Mouse (Mus musculus): ENCODE results near the gene Adgrf3.
A peak's percentile ranks its signal among the peaks of the same experiment; 100 is the strongest.

Gene Adgrf3

DNA sequence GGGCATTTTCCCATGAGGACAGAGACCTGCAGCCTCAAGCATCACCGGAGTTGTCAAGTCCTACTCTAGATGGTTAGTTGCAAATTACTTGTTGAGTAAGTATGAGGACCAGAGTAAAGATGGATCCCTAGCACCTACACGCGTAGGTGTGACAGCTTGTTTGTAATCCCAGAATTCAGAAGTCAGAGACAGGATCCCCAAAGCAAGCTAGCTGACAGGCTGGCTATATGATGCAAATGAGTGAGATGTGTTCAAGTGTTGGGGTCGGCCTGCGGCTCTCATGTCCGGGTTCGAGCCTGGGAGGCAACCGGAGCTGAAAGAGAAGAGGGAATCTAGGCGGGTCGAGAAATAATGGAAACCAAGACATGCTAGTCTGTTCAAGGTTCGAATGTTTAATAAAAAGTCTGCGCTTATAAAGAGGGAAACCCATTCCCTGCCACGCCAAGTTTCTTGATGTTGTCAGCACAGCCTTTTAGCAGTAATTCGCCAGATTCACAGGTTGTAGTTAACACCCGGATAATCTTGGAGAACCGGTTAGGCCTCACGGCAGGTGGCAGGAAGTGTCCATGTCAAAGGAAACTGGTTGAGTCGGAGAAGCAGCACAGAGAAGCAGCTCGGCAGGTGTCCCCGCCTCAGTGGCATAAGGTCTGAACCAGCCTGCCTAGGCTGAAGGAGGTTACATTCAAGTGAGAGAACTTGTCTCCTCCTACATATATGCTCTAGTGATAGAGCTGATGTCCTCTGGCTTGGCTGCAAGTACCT lies 32.4 kb downstream of the Adgrf3 start:
- DNase-seq (ENCODE audit: low read depth, low spot score): no peak
- H3K27me3 ChIP-seq (ENCODE audit: control insufficient read depth, insufficient read depth, low read length, poor library complexity, severe bottlenecking): no peaks in the 10 kb centered on the region

DNA sequence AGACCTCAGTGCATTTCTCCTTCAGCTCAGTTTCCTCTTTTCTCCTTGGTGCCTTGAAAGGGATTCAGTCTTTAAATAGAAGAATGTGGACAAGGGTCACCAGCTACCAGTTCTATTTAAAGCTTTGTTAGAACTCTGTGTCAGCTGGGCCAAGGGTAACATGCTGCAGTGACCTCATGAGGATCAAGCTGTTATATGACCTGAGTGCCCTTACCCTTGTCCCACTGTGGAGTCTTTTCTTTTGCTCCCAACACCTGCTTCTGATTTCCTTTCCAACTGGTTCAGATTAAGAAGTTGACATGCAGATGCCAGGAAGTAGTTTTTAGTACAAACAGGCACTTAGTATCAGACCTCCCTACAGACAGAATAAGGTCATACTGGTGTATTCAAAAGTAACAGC lies 33.4 kb downstream of the Adgrf3 start:
- Histone ChIP-seq H3K27me3 (ENCODE audit: control insufficient read depth, insufficient read depth, low read length, poor library complexity, severe bottlenecking) (no peaks in the 10 kb centered on the region), H3K36me3 (ENCODE audit: control insufficient read depth, insufficient read depth, low read length, poor library complexity, severe bottlenecking) (peaks cover 20% of the 10 kb centered on the region)
- DNase-seq (ENCODE audit: low read depth, low spot score): no peak

More for the DNA sequence above, 32.4 kb downstream of the Adgrf3 start:
- H3K36me3 ChIP-seq (ENCODE audit: control insufficient read depth, insufficient read depth, low read length, poor library complexity, severe bottlenecking): peaks cover 17% of the 10 kb centered on the region

DNA sequence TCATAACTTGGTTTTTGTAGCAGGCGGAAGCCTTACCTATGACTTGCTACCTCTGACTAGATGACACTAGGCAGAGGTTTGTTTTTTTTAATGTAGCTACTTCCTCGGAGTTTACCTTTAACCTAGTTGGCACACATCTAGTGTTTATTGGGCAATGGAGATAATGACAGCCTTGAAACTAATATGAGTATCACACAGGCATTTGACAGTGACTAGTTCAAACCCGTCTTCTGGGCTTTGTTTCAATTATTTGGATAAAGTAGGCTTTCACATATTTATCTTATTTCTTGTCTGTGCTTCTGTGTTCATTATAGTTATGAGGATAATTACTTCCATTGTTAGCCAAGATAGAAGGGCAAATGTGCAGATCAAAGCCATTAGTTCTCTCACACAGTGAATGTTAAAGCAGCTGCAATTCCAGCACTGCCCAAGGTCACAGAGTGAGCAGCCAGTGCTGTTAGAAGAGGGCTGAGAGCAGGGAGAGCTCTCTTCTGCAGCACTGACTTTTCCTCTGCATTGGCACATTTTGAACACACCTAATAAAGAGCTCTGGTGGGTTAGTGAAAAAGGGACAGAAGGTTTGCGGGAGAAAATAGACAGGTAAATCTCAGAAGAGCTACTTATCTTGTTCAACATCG lies 35.1 kb downstream of the Adgrf3 start:
- H3K27me3 ChIP-seq (ENCODE audit: control insufficient read depth, insufficient read depth, low read length, poor library complexity, severe bottlenecking): no peaks in the 10 kb centered on the region
- DNase-seq (ENCODE audit: low read depth, low spot score): no peak
- H3K36me3 ChIP-seq (ENCODE audit: control insufficient read depth, insufficient read depth, low read length, poor library complexity, severe bottlenecking): peaks cover 20% of the 10 kb centered on the region

DNA sequence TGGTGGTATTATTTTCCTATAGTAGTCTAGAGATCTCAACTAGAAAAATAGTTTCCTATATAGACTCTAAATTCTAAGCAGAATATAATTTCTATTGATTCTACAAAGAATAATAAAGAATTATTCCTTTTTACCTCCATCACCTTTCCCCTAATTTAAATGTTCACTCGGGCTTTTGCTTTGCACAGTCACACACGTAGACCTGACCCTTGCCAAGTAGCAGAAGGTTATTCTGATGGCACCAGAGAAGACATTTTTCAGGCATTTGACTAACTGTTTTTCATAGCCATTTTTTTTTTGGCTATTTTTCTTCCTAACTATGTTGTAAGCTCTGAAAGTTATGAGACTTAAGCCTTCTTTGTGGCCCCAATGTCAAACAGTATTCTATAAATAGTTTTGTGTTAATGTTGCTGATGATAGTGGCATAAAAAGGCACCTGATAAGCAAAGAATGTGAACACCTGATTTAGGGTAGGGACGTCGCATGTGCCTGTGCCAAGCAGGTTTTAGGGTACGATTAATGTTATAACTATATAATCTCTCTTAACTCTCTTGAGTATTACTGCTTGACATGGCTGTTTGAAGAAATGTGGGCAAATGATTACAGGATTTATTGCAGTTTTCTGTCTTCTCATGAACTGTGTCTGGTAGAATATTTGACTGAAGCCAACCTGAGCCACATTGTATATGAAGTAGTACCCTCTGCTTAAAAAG lies 40.1 kb downstream of the Adgrf3 start:
- Histone ChIP-seq H3K36me3 (ENCODE audit: control insufficient read depth, insufficient read depth, low read length, poor library complexity, severe bottlenecking) (peaks cover 8% of the 10 kb centered on the region; the same call in 1 of the 2 replicates), H3K27me3 (ENCODE audit: control insufficient read depth, insufficient read depth, low read length, poor library complexity, severe bottlenecking) (no peaks in the 10 kb centered on the region)
- DNase-seq (ENCODE audit: low read depth, low spot score): no peak

DNA sequence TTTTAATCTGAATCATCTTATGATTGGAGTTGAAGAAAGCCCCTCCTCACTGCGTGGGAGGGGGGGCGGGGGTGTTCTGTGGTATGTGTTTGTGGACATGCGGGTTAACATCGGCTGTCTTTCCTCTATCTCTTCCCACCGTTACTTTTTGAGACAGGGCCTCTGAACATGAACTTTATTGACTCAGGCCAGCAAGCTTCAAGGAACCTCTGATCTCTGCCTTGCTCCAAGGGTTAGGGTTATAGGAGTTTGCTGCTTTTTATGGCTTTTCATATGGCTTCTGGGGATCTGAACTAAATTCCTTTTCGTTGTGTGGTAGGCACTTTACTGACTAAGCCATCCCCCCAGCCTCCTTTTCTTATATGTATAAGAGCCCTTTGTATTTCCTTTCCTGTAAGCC lies 43.2 kb downstream of the Adgrf3 start:
- Histone ChIP-seq H3K27me3 (ENCODE audit: control insufficient read depth, insufficient read depth, low read length, poor library complexity, severe bottlenecking) (no peaks in the 10 kb centered on the region), H3K36me3 (ENCODE audit: control insufficient read depth, insufficient read depth, low read length, poor library complexity, severe bottlenecking) (no peaks in the 10 kb centered on the region)
- DNase-seq (ENCODE audit: low read depth, low spot score): no peak

DNA sequence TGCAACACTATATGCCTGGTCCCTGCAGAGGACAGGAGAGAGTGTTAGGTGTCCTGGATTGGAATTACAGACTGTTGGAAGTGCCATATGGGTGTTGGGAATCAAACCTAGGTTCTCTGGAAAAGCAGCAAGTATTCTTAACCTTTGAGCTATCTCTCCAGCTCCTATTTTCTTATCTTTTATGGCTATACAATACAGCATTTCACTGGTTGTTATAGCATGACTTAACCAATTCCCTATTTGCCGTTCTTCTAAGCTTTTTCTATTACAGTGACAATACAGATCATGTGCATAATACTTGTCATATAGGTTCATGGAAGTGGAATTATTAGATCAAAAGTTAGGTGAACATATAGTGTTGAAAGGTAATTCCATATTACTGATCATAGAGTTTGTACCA lies 43.7 kb downstream of the Adgrf3 start:
- DNase-seq (ENCODE audit: low read depth, low spot score): no peak
- H3K36me3 ChIP-seq (ENCODE audit: control insufficient read depth, insufficient read depth, low read length, poor library complexity, severe bottlenecking): no peaks in the 10 kb centered on the region
- no peaks in the 10 kb centered on the region for H3K27me3 ChIP-seq (ENCODE audit: control insufficient read depth, insufficient read depth, low read length, poor library complexity, severe bottlenecking)

DNA sequence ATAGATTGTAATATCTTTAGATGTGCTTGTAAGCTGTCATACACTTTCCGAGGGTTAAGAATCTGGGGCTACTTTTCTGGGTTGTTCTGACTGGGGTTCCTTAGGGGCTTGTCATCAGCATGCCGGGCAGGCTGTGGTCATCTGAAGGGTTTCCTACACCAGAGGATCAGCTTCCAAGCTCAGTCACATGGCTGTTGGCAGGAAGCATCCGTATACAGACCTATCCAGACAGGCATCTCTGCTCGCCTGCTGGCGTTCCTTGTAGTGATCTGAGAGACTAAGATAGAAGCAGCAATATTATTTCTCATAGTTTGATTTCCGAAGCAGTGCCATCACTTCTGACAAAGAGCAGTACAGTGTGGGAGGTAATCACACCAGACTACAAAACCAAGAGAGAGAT lies 45.9 kb downstream of the Adgrf3 start:
- Histone ChIP-seq H3K27me3 (ENCODE audit: control insufficient read depth, insufficient read depth, low read length, poor library complexity, severe bottlenecking) (no peaks in the 10 kb centered on the region), H3K36me3 (ENCODE audit: control insufficient read depth, insufficient read depth, low read length, poor library complexity, severe bottlenecking) (no peaks in the 10 kb centered on the region)
- no peak for DNase-seq (ENCODE audit: low read depth, low spot score)

DNA sequence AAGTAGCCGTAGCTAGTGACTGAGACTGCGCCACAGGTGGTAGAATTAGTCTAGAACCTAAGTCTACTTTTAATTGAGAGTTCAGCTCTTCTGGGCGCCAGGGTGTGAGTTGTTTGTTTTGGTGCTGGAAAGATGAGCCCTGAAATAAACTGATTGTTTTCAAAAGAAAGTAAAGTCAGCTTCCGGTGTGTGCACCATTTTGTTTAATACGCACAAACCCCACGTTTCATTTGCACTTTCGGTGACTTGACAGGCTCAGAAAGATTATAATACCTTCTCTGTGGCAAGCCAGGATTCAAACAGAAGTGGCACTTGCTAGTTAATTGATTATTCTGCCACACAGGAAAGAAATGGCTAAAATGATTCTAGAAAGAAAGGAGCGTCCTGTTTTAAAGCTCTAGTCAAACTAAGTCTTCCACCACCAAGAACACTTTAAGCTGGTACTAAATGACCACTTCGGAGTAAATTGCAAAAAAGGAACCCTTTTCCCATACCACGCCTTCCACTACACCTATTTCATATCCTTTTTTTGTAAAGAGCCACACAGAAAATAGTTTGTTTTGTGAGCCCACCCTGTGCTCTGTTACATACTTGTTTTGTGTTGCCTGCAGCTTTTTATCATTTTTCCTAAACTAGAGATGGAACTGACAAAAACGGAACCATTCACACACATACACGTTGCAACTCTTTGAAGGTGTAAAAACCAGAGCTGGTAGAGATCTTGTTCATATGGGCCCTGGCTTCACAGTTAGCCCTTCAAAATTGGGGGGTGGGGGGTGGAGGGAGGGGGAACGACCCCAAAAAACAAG lies 49.5 kb downstream of the Adgrf3 start:
- Histone ChIP-seq H3K36me3 (ENCODE audit: control insufficient read depth, insufficient read depth, low read length, poor library complexity, severe bottlenecking) (no peaks in the 10 kb centered on the region), H3K27me3 (ENCODE audit: control insufficient read depth, insufficient read depth, low read length, poor library complexity, severe bottlenecking) (no peaks in the 10 kb centered on the region)
- peak; percentile 49 for DNase-seq (ENCODE audit: low read depth, low spot score)

DNA sequence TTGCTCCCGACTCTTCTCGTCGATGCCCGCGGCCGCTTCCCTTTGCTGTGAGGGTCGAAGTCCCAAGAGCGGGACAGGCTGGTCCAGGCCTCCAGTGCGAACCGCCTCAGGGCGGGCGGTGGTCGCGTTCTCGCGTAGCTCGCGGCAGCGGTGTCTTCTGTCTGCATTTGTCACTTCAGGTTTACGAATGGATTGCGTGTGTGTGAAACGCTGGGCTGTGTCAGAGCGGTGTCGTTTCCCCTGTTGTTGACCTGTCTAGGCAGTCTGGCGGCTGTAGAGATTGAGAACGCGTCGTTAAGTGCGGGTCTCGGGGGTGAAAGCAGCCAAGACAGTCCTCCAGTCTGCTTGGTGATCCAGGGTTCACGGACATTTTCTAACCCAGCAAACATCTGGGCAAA lies 50.1 kb downstream of the Adgrf3 start:
- H3K36me3 ChIP-seq (ENCODE audit: control insufficient read depth, insufficient read depth, low read length, poor library complexity, severe bottlenecking): no peaks in the 10 kb centered on the region
- no peak for DNase-seq (ENCODE audit: low read depth, low spot score)
- H3K27me3 ChIP-seq (ENCODE audit: control insufficient read depth, insufficient read depth, low read length, poor library complexity, severe bottlenecking): no peaks in the 10 kb centered on the region

DNA sequence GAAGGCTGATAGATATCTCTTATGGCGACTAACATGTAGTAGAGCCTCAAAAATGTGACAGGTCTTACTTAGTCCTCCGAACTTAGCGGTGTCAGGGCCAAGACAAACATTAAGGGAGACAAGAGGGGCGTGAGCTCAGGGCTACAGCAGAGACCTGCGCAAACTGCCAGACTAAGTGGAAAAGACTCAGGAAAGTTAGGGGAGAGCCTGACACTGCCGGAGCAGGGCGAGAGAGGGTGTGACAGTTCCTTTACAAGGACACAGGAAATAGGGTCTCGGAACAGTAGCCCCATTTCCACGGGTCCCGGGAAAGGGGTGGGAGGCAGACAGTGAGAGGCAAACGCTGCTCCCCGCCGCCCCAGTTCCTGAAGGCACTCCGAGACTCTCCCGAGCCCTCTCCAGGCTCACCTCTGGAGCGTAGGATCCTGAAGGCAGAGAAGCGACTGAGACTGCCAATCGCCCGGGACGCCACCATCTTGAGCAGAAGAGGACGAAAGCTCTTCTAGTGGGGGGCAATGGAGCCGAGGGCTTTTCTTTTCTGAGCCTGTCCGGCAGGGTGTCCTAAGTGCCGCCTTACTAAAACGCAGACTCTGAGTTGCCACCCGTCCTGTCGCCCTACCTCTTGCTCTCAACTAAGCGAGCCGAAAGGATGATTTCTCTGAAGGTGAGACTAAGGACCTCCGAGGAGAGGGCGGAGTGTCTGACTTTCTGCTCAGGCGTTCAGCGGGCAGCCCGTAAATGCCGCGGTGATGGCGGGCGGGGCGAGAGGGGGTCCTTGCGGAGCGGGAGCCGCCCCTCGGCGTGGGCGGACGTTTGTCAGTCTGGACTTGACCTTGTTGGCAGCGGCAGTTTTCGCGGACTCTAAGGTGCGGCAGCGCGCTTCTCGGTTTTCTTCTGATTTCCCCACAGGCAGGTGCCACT lies 50.8 kb downstream of the Adgrf3 start, which contains the start of the genes Hadha and Hadhb:
Gene Hadha, minus strand, starts transcription at position 689 of the 921 bp plus-strand sequence.
Gene Hadhb, plus strand, starts transcription at position 775 of the 921 bp plus-strand sequence.
- Histone ChIP-seq H3K36me3 (ENCODE audit: control insufficient read depth, insufficient read depth, low read length, poor library complexity, severe bottlenecking) (no peaks in the 10 kb centered on the region), H3K27me3 (ENCODE audit: control insufficient read depth, insufficient read depth, low read length, poor library complexity, severe bottlenecking) (no peaks in the 10 kb centered on the region)
- peak; percentile 94 for DNase-seq (ENCODE audit: low read depth, low spot score)

DNA sequence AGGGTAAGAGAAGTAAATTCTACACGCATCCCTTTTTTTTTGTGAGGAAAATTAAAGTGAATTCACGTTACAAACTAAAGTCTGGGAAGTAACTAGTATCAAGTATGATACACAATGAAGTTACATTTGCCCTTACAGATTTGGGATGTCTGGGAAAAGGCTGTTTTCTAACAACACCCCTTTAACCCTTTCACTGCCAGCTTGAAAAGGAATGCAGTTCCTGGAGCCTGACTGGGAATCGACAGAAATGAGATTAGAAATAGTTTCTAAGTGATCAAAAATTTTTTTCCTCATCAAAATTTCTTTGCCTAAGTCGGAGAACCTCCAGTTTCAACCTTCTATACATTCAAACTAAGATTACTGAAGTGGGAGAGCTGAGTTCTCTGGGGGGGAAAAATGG lies 51.5 kb downstream of the Adgrf3 start:
- H3K36me3 ChIP-seq (ENCODE audit: control insufficient read depth, insufficient read depth, low read length, poor library complexity, severe bottlenecking): no peaks in the 10 kb centered on the region
- DNase-seq (ENCODE audit: low read depth, low spot score): no peak
- no peaks in the 10 kb centered on the region for H3K27me3 ChIP-seq (ENCODE audit: control insufficient read depth, insufficient read depth, low read length, poor library complexity, severe bottlenecking)

DNA sequence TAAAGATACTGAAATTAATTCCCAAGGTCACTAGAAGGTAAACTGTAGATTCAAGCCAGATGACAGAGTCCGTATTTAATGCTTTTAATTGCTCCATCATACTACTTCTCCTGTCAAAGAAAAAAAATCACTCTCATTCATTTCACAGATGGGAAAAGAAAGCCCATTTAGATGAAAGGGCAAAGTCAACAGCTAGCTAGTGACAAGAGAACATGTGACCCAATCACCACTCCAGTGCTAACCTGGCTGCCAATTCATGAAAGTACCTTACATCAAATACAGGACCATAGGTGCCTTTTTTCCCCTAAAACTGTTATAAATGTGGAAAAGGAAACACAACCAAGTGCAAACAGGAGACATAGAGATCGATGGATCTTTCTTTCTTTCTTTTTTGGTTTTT lies 52.3 kb downstream of the Adgrf3 start:
- Histone ChIP-seq H3K27me3 (ENCODE audit: control insufficient read depth, insufficient read depth, low read length, poor library complexity, severe bottlenecking) (no peaks in the 10 kb centered on the region), H3K36me3 (ENCODE audit: control insufficient read depth, insufficient read depth, low read length, poor library complexity, severe bottlenecking) (no peaks in the 10 kb centered on the region)
- DNase-seq (ENCODE audit: low read depth, low spot score): no peak

DNA sequence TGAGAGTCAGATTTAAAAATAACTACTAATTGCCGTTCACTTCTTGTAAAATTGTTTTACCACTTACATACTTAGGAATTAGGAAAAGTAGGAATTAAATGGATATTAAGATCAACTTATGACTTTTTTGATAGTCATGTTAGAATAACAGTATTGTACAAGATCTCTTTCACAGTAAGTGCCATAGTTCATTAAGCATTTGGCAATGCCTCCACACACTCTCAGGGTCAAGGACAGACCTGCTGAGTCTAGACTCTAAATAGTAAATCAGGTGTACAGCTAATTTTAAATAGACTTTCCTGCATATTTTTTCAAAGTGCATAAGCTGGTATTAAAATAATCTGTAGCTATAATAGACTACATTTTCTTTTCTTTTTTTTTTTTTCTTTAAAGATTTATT lies 53.1 kb downstream of the Adgrf3 start:
- DNase-seq (ENCODE audit: low read depth, low spot score): no peak
- no peaks in the 10 kb centered on the region for H3K36me3 ChIP-seq (ENCODE audit: control insufficient read depth, insufficient read depth, low read length, poor library complexity, severe bottlenecking)

DNA sequence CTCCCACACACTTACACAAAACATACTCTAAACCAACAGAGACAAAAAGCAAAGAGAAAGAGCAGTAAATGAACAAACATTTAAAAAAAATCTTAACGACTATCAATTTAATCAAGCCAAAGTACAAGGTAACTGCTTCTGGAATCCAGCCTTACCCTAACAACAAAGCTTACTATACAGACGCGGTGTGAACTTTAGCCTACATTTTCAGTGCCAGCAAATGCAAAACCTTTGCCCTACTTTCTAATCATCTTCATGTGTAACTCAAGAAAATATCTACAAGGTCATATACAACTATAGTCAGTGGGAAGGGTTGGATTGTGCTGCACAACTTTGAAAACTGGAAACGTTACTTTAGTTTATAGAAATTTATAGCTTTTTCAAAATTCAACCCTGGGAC lies 53.5 kb downstream of the Adgrf3 start:
- DNase-seq (ENCODE audit: low read depth, low spot score): no peak
- Histone ChIP-seq H3K27me3 (ENCODE audit: control insufficient read depth, insufficient read depth, low read length, poor library complexity, severe bottlenecking) (no peaks in the 10 kb centered on the region), H3K36me3 (ENCODE audit: control insufficient read depth, insufficient read depth, low read length, poor library complexity, severe bottlenecking) (no peaks in the 10 kb centered on the region)

More for the DNA sequence above, 53.1 kb downstream of the Adgrf3 start:
- H3K27me3 ChIP-seq (ENCODE audit: control insufficient read depth, insufficient read depth, low read length, poor library complexity, severe bottlenecking): no peaks in the 10 kb centered on the region
